14 mouse cellular contexts compared by ENCODE assay signal in genomic region chr3:105627258-105627657, GRCm38 (mm10).
DNase-seq lines count a peak whose midpoint lies in the region; ATAC-seq and TF ChIP-seq lines count a peak whose summit lies in the region.
"Had no signal": no experiment of that assay in that cellular context is flagged by ENCODE, and none has a peak within 500 bp of the region (broad histone marks: within the 10 kb centered on the region; RNA-seq: fewer than 3 reads in every experiment).

No protein-coding gene starts in this region.

- no peak for DNase-seq in cerebellum, adult 2 months
- no peak for DNase-seq in cerebellum, adult 9-10 months
- DNase-seq in lung, embryonic 14.5 days = peak; percentile 38
- DNase-seq in lung, postnatal 36 days = no peak
- DNase-seq in left cerebral cortex, adult 2 months (ENCODE audit: extremely low spot score in 1 of 2, low spot score in 2 of 2) = no peak
- DNase-seq in spleen, adult 18-20 months = no peak
- DNase-seq: cerebellum, adult 11-12 months; thymus, postnatal 36 days had no signal

- ATAC-seq in lung, embryonic 14.5 days (ENCODE audit: insufficient read depth) = peak; percentile 14; the same call in 1 of the 2 replicates
- peak; percentile 48 to 73; a peak in 3 of 4 replicates for ATAC-seq in hematopoietic stem cell, adult 5-6 weeks (replicated peaks in 1 of 2; ENCODE audit: insufficient read depth in 1 of 2, low FRiP score in 2 of 2, low TSS enrichment in 1 of 2, low read depth in 1 of 2, poor library complexity in 2 of 2, severe bottlenecking in 2 of 2)
- peak; percentile 34; the same call in 1 of the 2 replicates for ATAC-seq in megakaryocyte progenitor cell, adult 5-6 weeks (replicated peaks; ENCODE audit: poor library complexity)
- ATAC-seq: Patski had no signal

- TF ChIP-seq CTCF in cerebellum, adult 2 months (IDR thresholded peaks at IDR 0.05; ENCODE audit: borderline replicate concordance, insufficient read depth, low read depth, low read length) = 0 out of 2 replicates have a peak, but pooled peaks have one; percentile 4
- TF ChIP-seq CTCF in lung, embryonic 14.5 days (IDR thresholded peaks at IDR 0.05; ENCODE audit: low read depth) = peak; percentile 25; the same call in 1 of the 2 replicates
- no peak for TF ChIP-seq CTCF in left cerebral cortex, adult 2 months (IDR thresholded peaks at IDR 0.05)

- H3K4me3 ChIP-seq in cerebellum, adult 2 months (replicated peaks; ENCODE audit: insufficient read depth, low read depth, low read length) = no peak overlapping the region
- H3K4me3 ChIP-seq in lung, embryonic 14.5 days (ENCODE audit: low read depth, low read length) = no peak overlapping the region
- no peak overlapping the region for H3K4me3 ChIP-seq in left cerebral cortex, adult 2 months
- H3K4me3 ChIP-seq: embryonic facial prominence, embryonic 10.5 days; heart, embryonic 10.5 days had no signal

- peaks cover 22% of the 10 kb centered on the region for H3K4me1 ChIP-seq in cerebellum, adult 2 months (ENCODE audit: control insufficient read depth, insufficient read depth, low read length)
- H3K4me1 ChIP-seq in lung, embryonic 14.5 days (ENCODE audit: insufficient read depth) = no peaks in the 10 kb centered on the region

- no peaks in the 10 kb centered on the region for H3K9me3 ChIP-seq in lung, embryonic 14.5 days (ENCODE audit: low read depth, low read length)
- H3K9me3 ChIP-seq: embryonic facial prominence, embryonic 10.5 days; heart, embryonic 10.5 days had no signal

- no peak overlapping the region for H3K4me2 ChIP-seq in lung, embryonic 14.5 days
- H3K4me2 ChIP-seq: liver, embryonic 11.5 days had no signal

- TF ChIP-seq POLR2A in cerebellum, adult 2 months (IDR thresholded peaks at IDR 0.05; ENCODE audit: borderline replicate concordance, insufficient read depth, low read length) = no peak

- no peak overlapping the region for H3K27ac ChIP-seq in cerebellum, adult 2 months (ENCODE audit: insufficient read depth, low read length)
- no peak overlapping the region for H3K27ac ChIP-seq in lung, embryonic 14.5 days (ENCODE audit: low read depth)
- H3K27ac ChIP-seq in left cerebral cortex, adult 2 months = no peak overlapping the region
- H3K27ac ChIP-seq: embryonic facial prominence, embryonic 10.5 days; heart, embryonic 10.5 days had no signal

- 74% methylated on average over 6 of the region's 6 CpGs for WGBS in cerebellum, adult 2 months
- WGBS in lung, embryonic 14.5 days = 56% methylated on average over 6 of the region's 6 CpGs

- no peaks in the 10 kb centered on the region for H3K27me3 ChIP-seq in cerebellum, adult 2 months (ENCODE audit: control insufficient read depth, insufficient read depth, low read length)
- no peaks in the 10 kb centered on the region for H3K27me3 ChIP-seq in lung, embryonic 14.5 days (ENCODE audit: insufficient read depth, low read length)
- H3K27me3 ChIP-seq: Patski had no signal

- no peak overlapping the region for H3K9ac ChIP-seq in lung, embryonic 14.5 days

- H3K36me3 ChIP-seq in lung, embryonic 14.5 days (ENCODE audit: insufficient read depth) = no peaks in the 10 kb centered on the region
- H3K36me3 ChIP-seq: embryonic facial prominence, embryonic 10.5 days; heart, embryonic 10.5 days had no signal

- intact Hi-C loops in left cerebral cortex, adult 2 months (cut with DNase I) = no loop called here
